28 mouse cellular contexts compared by ENCODE assay signal in genomic region chr13:12569741-12570140, GRCm38 (mm10). TPM values are rescaled to one million over a fixed set of nuclear protein-coding genes. Genes with fewer than 3 reads are reported as not detected.
A peak's percentile ranks its signal among the peaks of the same experiment; 100 is the strongest.
DNase-seq lines count a peak whose midpoint lies in the region; ATAC-seq and TF ChIP-seq lines count a peak whose summit lies in the region.
"Had no signal": no experiment of that assay in that cellular context is flagged by ENCODE, and none has a peak within 500 bp of the region (broad histone marks: within the 10 kb centered on the region; RNA-seq: fewer than 3 reads in every experiment).

No protein-coding gene starts in this region.

- peaks cover 3% of the 10 kb centered on the region for H3K4me1 ChIP-seq in spleen, adult 2 months (ENCODE audit: control insufficient read depth, insufficient read depth, insufficient read length)

- peak; percentile 55 for ATAC-seq in megakaryocyte, adult 5-6 weeks (ENCODE audit: poor library complexity, severe bottlenecking)
- ATAC-seq: forebrain, embryonic 13.5 days; intestine, postnatal 0 days; midbrain, embryonic 16.5 days; Patski had no signal

- H3K4me3 ChIP-seq in spleen, adult 2 months (ENCODE audit: extremely low read depth, insufficient read depth, insufficient read length), result no peak overlapping the region
- H3K4me3 ChIP-seq: forebrain, embryonic 13.5 days; heart, adult 2 months; heart, embryonic 13.5 days; limb, embryonic 13.5 days; lung, embryonic 15.5 days; myocyte; neural tube, embryonic 12.5 days had no signal

- no peaks in the 10 kb centered on the region for H3K27me3 ChIP-seq in spleen, adult 2 months (ENCODE audit: control insufficient read depth, insufficient read depth, low read length)
- H3K27me3 ChIP-seq: forebrain, embryonic 13.5 days; heart, embryonic 13.5 days; lung, embryonic 15.5 days; neural tube, embryonic 12.5 days had no signal

- no peak for TF ChIP-seq CTCF in spleen, adult 2 months (IDR thresholded peaks at IDR 0.05; ENCODE audit: extremely low read depth, insufficient read depth, insufficient read length, insufficient replicate concordance)
- TF ChIP-seq CTCF in brain, embryonic 14.5 days (IDR thresholded peaks at IDR 0.05; ENCODE audit: borderline replicate concordance, extremely low read depth, insufficient read depth, insufficient read length), result no peak

- WGBS in spleen, adult 2 months, result 51% methylated on average over 7 of the region's 7 CpGs

- H3K27ac ChIP-seq in spleen, adult 2 months (ENCODE audit: insufficient read depth, low read length), result peak overlapping the region; percentile 61
- H3K27ac ChIP-seq: forebrain, embryonic 13.5 days; heart, adult 2 months; heart, embryonic 13.5 days; hindbrain, embryonic 14.5 days; limb, embryonic 13.5 days; lung, embryonic 15.5 days; neural tube, embryonic 12.5 days had no signal

- DNase-seq in spleen, adult 2 months (ENCODE audit: low read depth in 1 of 2, low spot score in 2 of 2), result peak in 1 of 2 experiments; percentile 37
- DNase-seq in spleen, adult 18-20 months, result no peak
- peak; percentile 11 for DNase-seq in brain, embryonic 14.5 days (ENCODE audit: low read depth)
- DNase-seq in thymus, postnatal 25 days, result no peak
- DNase-seq in urinary bladder, adult 18-20 months (ENCODE audit: low spot score in 2 of 2), result no peak
- DNase-seq in kidney, postnatal 10 days, result no peak
- DNase-seq: adrenal gland, postnatal 14 days; cerebellum, adult 2 months; cerebellum, postnatal 25 days; gastrocnemius, postnatal 25 days; heart, adult 2 months; heart, postnatal 10 days; kidney, postnatal 25 days; lung, postnatal 36 days; right cerebral cortex, postnatal 25 days had no signal

- H3K36me3 ChIP-seq in spleen, adult 2 months (ENCODE audit: control insufficient read depth, insufficient read depth, low read length), result no peaks in the 10 kb centered on the region; the same call in 1 of the 2 replicates
- H3K36me3 ChIP-seq: heart, embryonic 13.5 days; limb, embryonic 13.5 days; lung, embryonic 15.5 days; neural tube, embryonic 12.5 days had no signal

- TF ChIP-seq POLR2A in spleen, adult 2 months (IDR thresholded peaks at IDR 0.05; ENCODE audit: low read depth, low read length), result no peak
- TF ChIP-seq POLR2A in brain, embryonic 14.5 days (IDR thresholded peaks at IDR 0.05; ENCODE audit: borderline replicate concordance, extremely low read depth, insufficient read depth, insufficient read length, poor library complexity, severe bottlenecking), result no peak

RNA-seq across cellular contexts. Expression of gene Ero1lb, which starts 4.1 kb away (rescaled TPM):
- 12.8 and 23.1 TPM in 2 replicates for polyA plus RNA-seq in spleen, adult 2 months (2012; rRNA removed)
- 6.1 and 7.4 TPM in 2 replicates for polyA plus RNA-seq in brain, embryonic 14.5 days (2012; rRNA removed)
- total RNA-seq in megakaryocyte, adult 5-6 weeks (2015), result 29.1 and 29.4 TPM in 2 replicates
- 17.0 and 20.7 TPM in 2 replicates for total RNA-seq in megakaryocyte, adult 5-6 weeks (2017)

RNA-seq across cellular contexts. Expression of gene Edaradd, which starts 49.5 kb away (rescaled TPM):
- polyA plus RNA-seq in spleen, adult 2 months (2012; rRNA removed), result 4.0 and 5.7 TPM in 2 replicates
- polyA plus RNA-seq in brain, embryonic 14.5 days (2012; rRNA removed), result 0.69 and 0.98 TPM in 2 replicates
- 0.11 TPM in 1 of 2 replicates, not detected in the other for total RNA-seq in megakaryocyte, adult 5-6 weeks (2015)
- total RNA-seq in megakaryocyte, adult 5-6 weeks (2017), result 0.24 and 0.29 TPM in 2 replicates
- total RNA-seq: gastrocnemius, adult 18-20 months; gastrocnemius, postnatal 25 days; MEL had no signal
- polyA plus RNA-seq: cerebellum, adult 2 months; myocyte; Patski had no signal
